Mouse (Mus musculus) ovary, postnatal 36 days (tissue): ENCODE measurements at regions not wholly inside any gene's neighbourhood (a gene's known extent, or its start where the extent isn't known, plus 50 kb on each side); places are given as distances from the start of the nearest gene placed in this dataset.
A peak's percentile ranks its signal among the peaks of the same experiment; 100 is the strongest.
"Not testable (repeated sequence)": the region's sequence is repeated elsewhere in the genome, so short reads cannot be mapped to it uniquely, and the experiment has no call there.

Experiments
- DNase-seq: peaks from one replicate; pipeline ENCODE4 v3.0.0; 2022; ENCODE audit warnings: low spot score, mixed read lengths

DNA sequence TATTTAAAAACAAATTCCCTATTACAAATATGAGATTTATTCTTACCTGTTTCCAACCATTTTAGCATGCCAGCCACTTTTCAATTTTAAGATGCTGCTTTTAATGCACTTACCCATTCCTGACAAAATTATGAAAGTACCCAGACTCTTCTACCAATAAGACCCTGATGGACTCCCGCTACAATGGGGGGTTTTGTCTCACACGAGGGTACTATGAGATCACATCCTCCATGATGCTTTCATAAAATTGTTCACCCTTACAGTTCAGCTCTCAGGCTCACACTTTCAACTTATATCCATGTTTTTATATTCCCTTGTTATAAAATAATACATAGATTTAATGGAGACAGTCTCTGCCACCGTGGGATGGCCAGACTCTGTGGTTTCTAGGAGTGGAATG is 68.1 kb upstream of the Adamts18 start:
- no peak for DNase-seq

DNA sequence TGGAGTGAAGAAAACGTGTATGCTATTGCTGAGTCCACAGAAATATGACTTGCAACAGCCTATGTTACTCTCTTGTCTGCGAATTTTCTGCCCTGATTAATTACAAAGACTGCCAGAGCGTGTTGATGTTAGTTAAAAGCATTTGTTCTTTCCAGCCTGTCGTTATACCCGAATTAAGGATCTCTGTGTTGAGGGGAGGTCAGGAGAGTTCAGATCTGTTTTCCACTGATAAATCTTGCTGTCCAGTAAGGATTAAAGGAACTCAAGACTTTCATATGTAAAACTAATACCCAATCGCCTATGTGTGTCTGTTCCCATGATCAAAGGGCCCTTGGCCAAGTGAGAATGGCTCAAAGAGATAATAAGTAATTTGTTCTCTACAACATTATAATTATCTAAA is 68.7 kb upstream of the Adamts18 start:
- no peak for DNase-seq

DNA sequence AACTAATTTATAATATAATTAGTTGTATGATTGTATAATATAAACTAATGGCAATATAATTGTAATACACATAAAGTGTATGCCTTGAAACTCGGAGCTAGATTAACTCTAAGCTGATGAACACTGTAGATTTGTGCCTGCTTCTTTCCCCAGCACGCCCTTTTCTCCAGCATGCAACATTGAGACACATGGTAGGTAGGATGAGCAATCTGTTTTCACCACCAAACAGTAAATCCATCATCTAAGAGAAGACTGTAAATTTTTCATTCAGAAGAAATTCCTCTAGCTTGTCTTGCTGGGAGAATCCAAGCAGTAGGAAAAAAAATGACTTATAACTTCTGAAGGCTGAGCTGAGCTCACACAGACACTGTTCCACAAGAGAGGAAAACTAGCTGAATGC is 71.8 kb upstream of the Adamts18 start:
- DNase-seq, result no peak

DNA sequence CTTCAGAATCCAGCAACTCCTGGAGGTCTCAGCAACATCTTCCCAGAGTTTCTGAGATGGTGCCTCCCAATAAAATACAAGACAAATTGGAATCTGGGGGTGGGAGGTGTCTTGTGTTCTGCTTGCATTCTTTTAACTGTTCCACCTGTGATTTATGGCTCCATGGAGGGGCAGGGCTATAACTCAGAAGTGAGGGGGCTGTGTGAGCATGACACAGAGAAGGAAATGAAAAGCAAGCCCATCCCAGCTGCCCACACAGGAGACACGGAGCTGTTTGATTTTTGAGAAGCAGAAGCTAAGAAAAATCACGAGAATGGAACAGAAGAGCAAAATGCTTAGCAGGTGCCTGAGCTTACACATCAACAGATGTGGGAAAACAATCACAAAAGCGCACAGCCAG is 74.8 kb upstream of the Adamts18 start:
- no peak for DNase-seq

DNA sequence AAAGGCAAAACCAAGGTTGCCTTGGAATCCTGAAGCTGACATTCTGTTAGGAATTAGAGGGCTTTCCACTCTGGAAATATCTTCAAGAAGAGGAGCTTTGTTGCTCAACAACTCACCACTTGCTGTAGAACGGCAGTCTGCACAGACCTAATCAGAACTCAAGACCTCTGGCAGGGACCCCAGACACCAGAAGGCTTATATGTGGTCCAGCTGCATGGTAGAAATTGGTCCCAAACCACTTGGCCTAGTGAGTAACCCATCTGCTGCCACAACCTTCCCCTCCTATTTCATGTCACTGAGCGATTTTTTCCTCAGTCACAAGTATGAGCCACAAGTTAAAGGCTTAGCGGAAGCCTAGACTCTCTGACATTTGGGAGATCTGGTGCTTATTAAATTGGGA is 105.2 kb upstream of the Adamts18 start:
- no peak for DNase-seq

DNA sequence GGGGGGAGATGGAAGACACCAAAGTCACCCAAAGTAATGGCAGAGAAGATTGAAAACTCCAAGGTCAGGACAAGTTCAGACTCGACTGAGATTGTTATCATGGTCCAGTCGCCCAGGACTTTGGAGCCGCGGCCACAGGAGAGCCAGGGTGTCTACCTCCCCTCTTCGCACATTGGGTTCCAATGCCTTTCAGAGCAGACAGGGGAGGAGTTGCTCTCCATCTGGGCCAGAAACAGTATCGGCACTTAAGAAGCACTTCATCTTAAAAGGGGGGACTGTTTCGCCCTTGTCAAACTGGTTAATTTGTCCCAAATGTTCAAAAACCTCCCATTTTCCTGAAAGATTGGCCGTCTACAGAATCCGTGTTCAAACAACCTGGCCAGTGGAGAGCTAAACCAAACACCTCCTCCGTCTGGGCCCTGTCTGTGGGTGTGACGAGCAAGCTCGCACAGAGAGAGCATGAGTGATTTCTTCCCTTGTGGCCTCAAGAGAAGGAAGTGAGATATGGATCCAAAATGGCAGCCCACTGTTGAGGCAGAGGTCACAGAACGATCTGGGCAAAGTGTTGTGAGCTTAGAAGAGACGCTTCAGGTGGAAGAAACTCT is 108.0 kb upstream of the Adamts18 start:
- DNase-seq, result no peak

DNA sequence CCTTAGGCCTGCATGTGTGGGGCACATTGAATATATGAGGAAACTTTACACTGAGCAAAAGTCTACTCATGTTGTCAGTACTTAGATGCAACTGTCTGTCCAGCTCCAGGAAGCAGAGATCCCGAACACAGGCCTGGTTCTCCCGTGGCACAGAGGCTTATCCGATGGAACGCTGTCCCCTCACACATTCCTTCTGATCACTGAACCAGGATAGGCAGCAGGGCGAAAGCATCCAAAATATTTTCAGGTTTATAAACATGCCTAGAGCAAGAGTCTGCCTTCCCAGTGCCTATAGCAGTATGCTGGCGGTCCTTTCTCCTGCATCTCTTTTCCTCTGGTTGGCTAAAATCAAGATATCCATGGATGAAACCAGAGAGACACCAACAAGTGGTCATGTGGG is 109.3 kb upstream of the Adamts18 start:
- no peak for DNase-seq

DNA sequence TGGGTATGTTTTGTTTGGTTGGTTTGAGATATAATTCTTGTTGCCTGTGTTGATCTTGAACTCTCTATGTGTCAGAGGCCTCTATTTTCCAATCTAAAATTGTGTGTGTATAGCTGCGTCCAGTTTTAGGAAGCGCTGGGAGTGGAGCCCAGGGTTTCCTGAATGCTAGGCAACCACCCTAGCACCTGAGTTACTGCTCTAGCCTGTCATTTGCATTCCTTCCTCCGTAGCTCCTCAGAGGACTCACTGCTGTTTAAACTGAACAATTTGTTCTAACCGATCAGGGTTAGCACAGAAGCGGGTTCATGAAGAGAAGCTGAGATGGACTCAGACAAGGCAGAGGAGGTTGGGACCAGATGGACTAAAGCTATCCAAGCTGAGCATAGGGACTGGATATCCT is 127.3 kb upstream of the Adamts18 start:
- no peak for DNase-seq

DNA sequence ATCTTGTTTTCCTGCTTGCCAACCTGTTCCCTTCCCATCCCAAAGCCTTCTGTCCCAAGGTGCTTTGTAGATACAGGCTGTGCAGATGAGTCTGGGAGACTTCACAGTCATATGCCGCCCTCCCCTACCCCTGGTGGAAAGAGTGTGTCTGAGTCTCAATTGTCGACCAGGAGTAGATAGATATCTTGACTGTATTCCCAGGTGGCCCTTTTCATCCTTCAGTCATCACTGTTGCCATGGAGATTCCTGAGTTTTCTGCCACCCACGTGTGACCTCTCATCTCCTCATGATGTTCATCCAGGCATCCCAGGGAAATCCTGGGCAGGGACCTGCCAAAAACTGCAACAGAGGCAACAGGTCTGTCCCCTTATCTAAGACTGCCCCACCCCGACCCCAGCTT is 128.1 kb upstream of the Adamts18 start:
- no peak for DNase-seq

DNA sequence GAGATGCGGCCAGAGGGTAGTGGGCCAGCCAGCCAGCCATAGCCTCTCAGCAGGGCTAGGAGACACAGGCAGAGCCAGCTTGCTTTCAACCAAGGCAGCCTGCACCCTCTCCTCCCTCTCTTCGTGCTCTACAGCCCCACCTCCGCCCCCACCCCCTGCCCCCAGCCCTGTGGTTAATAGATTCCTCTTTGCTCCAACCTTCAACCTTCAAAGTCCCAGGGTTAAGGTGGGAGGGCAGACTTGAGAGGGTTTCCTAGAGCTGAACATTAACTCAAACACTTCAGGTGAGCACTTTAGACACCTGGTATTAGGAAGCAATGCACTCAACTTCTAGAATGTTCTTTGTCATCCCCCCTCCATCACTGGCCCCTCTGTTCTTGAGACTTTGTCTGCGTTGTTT is 128.5 kb upstream of the Adamts18 start:
- DNase-seq, result no peak

DNA sequence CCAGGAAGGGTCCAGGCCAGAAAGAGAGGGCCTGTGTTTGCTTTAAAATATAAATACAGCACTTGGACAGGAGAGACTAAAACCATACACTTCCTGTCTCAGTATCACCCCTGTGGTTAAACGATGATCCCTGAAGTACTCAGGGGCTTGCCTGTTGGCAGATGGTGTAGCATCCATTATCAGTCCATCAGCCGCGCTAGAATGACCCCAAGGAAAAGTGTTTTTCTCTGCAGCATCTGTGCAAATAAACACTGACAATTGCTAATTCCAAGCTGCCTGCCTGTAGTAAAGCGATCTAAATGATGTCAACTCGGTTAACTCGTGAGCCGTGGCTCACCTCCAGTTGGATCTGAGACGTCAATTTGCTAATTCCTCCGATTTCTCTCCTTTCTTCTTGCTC is 130.4 kb upstream of the Adamts18 start:
- no peak for DNase-seq

DNA sequence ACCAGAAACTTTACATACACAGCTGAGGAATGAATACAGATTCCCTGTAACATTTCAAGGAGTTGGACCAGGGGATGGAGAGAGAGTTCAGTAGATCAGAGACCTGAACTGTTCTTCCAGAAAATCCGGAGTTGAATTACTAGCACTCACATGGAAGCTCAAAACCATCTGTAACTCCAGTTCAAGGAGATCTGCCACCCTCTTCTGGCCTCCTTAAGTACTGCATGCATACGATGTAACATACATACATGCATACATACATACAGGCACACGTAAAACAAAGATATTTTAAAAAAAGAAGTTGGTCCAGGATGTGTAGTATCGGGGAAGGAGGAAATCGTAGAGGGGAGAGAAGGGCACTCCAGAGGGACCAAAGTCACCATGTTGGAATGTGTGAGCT is 131.3 kb upstream of the Adamts18 start:
- no peak for DNase-seq

DNA sequence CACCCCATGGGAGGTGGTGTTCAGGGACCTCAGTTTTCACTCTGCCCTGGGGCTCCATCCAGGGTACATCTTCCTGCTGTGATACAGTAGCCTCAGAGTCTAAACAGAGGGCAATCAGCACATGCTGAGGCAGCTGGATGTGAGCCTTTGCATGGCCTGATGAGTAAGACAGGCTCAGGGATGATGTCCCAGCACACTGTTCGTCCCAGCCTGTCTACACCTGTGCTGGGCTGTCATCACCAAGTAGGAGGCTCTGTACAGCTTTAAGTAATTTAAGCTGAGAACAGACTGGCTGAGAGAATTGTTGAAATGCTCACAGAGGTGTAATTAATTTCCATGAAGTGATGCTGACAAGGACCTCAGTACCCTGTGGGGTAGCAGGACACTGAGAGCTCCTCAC is 132.8 kb upstream of the Adamts18 start:
- DNase-seq, result no peak

DNA sequence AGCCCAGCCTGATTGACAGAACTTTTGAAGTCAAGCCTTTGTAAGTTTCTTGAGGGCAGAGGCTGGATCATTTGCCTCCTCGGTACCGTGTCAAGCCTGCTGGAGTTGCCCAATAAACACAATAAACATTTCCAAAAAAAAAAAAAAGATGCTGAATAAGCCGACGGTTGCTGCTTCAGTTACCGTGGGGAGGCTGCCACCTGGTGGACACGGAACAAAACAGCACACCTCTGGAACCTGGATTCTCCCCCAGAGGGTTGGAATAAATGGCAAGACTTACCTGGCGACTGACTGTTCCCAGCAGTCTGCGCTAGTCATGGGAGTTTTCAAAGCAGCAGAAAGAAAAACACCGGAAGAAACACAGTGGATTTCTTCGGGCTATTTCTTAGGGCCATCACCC is 136.3 kb upstream of the Adamts18 start:
- peak; percentile 61 for DNase-seq

DNA sequence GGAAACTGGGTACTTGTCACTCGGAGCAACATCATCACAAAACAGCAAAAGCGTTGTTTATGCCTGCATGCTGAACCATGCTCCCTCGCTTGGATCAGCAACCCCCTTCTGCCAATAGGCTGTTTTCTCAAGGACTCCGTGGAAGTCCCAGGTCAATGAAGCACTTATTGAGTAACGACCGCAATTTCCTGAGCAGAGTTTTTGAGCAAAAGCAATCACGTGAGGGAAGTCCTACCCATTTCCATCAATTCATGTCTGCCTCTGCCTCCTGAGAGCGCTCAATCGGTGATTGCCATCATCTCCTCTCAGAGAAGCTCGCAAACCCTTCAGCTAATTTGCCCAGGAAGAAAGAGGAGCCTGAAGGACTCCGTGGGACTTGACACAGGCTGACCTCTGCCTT is 136.9 kb upstream of the Adamts18 start:
- DNase-seq, result no peak

DNA sequence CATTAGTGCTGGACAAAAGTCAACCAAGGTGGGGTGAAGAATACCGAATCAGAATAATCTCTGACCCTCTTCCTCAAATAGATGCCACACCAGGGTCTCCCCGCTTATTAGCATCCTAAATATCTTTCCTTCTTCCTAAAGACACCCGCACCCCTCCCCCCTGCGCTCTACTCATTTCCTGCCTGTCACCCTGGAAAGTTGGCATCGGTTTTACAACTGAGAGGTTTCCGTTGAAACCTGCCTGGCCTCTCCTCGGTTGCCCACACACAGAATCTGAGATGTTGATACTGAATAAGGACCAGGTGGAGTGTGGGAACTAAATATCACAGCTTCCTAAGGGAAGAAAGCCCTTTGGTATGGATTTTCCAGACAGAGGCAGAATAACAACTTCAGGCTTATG is 137.4 kb upstream of the Adamts18 start:
- DNase-seq, result no peak

DNA sequence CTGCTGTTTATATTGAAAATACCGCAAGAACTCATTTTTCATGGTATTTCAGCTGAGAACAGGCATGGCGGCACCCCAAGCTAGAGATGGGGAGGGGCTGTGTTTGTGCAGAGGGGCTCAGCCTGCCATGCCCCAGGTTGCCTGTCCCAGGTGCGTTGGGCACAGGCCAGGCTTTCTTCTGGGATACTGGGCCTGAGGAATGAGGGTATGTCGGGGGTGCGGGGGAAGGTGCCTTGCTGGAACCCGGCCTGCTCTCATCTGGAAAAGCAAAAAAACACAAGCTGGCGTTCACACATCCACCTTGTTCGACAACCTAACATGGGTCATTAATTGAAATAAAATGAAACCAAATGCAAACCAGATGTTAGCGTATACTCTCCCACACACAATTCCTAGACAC is 142.2 kb upstream of the Adamts18 start:
- no peak for DNase-seq

DNA sequence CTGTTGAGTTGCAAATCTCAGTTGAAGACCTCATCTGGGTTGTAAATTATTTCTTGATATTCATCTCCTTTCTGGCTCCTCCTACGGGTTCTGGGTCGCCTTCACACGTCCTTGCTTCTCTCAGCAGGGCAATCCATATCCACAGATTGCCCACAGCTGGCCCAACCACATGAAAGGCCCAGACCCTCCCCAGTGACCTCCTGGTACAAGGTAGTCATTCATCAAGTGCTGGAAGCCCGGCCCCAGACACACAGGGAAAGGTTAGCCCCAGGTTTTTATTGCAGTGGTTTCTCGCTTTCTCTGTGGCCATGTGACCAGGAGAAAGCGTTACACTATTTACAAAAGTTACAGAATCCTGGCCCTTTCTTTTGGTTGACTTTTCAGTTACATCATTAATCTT is 134.5 kb upstream of the Nudt7 start:
- DNase-seq, result no peak

DNA sequence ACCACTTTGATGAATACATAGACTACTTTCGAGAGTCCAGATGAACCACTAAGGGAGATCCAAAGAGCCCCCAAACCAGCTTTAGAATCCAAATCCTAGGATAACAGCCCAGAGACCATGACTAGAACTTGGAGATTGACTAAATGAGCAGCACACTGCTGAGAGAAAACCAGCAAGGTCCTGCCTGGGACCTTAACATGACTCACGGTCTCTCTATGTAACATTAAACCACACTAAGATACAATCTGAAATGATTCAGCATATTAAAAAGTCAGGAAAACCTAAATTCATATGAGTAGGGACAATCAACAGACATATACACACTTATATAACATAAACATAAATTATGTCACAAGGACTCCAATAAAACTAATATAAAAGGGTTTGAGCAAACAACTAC is 131.7 kb upstream of the Nudt7 start:
- no peak for DNase-seq

DNA sequence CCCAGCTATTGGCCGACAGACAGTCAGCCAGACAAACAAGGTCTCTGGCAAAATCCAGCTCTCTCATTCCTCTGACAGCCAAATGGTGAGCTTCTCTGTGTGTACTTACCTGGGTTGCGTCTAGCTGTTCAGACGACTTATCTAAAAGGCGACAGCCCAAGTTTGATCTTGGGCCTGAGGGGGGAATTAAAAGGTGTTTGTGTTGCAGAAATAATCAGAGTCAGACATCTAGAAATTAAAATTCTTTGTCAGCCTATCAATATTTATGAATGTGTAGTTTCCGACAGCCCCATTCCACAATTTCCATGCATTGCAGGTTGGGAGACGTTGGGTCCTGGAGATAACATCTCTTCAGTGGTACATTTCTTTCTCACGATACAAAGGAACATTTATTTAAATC is 128.9 kb upstream of the Nudt7 start:
- no peak for DNase-seq

DNA sequence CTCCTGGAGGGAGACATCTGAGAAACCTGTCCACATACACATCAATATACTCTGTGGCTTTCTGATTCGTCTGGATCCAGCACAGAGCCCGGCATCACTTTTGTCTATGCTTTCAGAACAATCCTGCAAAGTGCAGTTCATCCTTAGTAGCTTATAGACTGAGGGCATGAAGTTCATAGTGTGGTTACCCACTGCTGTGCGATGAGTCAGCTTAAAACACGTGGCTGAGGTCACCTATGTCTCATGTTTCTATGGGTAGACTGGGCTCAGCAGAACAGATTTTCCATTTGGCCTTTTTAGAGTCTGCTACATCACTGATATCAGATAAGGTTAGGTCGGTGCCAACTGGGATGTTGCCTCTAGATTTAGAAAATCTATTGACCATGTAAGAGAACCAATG is 126.8 kb upstream of the Nudt7 start:
- no peak for DNase-seq

DNA sequence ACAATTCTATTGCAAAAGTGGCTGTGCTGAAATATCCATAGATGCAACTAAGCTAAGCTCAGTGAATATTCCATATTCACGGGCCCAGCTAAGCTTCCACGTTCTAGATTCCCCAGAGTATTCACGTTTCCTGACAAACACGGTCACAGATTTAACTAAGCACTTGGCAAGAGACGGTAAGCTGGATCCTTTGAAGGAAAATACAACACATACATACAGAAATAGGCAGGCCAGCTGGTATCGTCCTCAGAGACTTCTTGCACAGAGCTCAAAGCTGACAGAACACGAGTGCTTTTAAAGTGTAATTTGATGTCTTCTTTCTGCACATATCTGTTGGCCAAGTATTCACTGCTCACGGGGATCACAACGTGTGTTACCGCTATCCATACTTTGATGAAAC is 126.3 kb upstream of the Nudt7 start:
- no peak for DNase-seq

DNA sequence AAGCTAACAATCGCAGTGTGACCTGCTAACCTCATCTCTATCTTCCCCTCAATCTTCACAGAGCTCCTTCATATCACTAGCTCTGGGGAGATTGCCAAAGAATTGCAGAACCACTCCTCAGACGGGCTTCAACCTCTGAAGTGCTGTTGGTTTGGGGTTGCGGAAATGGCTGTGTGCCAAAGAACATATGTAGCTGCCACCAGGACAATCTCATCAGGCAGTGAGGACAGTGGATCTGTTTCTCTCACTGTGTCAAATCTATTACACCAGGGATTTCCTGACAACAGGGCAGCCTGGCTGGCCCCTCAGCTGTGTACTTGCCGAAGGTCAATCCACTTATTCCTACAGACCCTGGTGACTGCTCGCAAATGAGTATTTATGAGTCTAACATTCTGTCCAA is 115.0 kb upstream of the Nudt7 start:
- peak; percentile 3 for DNase-seq

DNA sequence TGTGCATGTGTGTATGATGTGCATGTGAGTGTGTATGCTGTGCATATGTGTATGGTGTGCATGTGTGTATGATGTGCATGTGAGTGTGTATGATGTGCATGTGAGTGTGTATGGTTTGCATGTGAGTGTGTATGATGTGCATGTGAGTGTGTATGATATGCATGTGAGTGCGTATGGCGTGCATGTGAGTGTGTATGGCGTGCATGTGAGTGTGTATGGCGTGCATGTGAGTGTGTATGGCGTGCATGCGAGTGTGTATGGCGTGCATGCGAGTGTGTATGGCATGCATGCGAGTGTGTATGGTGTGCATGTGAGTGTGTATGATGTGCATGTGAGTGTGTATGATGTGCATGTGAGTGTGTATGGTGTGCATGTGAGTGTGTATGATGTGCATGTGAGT is 103.2 kb upstream of the Nudt7 start:
- DNase-seq, result not testable (repeated sequence)

DNA sequence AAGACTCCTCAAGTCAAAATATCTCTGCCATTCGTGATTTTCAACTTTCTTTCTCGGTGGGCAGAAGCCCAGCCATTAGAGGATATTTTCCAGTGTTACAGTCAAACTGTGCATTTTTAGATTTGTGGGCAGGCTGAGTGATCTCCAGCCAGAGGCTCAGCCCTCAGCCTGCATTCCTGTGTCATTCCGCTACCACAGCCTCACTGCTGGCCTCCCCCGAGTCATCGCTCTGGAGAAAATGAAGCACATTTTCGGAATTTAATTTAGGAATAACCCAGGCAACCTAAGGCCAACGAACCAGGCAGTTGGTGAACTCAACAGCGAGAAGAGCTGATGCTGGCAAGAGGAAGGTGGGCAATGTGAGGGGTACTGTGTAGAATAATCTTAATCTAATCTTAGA is 80.9 kb upstream of the Nudt7 start:
- no peak for DNase-seq
